Mouse (Mus musculus): ENCODE measurements at regions not wholly inside any gene's neighbourhood (a gene's known extent, or its start where the extent isn't known, plus 50 kb on each side); places are given as distances from the start of the nearest gene placed in this dataset.

DNA sequence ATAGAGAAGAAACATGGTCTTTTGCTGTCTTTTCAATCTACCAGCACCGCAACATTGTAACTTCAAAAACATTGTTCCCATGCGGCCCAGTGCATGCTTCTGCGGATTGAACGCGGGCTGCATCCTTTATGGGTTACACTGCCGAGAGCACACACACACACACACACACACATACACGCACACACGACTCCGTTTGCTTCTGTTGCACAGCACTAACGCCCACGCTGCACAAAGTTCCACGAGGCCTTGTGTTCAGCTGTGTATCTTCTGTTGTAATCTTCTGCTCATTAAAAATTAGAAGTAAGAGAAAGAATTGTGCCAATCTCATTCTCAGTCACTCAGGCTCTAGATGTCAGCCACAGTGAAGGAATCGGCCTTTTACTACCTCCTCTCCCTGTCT is 594.8 kb upstream of the Fbxo33 start:
- TF ChIP-seq CTCF (IDR thresholded peaks at IDR 0.05 in 2 of 3, conservative IDR thresholded peaks at IDR 0.05 in 1 of 3; ENCODE audit: control insufficient read depth in 1 of 3, insufficient read depth in 1 of 3, low read depth in 2 of 3, low read length in 3 of 3, poor library complexity in 1 of 3, severe bottlenecking in 1 of 3) (no peak), TBP (IDR thresholded peaks at IDR 0.05; ENCODE audit: low read depth, low read length) (no peak), TAL1 (IDR thresholded peaks at IDR 0.05; ENCODE audit: low read length) (no peak), POLR2A (IDR thresholded peaks at IDR 0.05; ENCODE audit: control insufficient read depth in 1 of 2, insufficient read depth in 1 of 2, low read depth in 1 of 2, low read length in 2 of 2, poor library complexity in 1 of 2) (no peak), NELFE (IDR thresholded peaks at IDR 0.05; ENCODE audit: low read depth, low read length) (no peak), ELF1 (IDR thresholded peaks at IDR 0.05; ENCODE audit: low read depth, low read length) (no peak), BHLHE40 (IDR thresholded peaks at IDR 0.05; ENCODE audit: borderline replicate concordance, low read depth, low read length) (no peak), MXI1 (IDR thresholded peaks at IDR 0.05; ENCODE audit: low read depth, low read length) (no peak), HCFC1 (IDR thresholded peaks at IDR 0.05; ENCODE audit: low read depth, low read length) (no peak), POLR2AphosphoS5 (IDR thresholded peaks at IDR 0.05; ENCODE audit: borderline replicate concordance, low read depth, low read length) (no peak), ZKSCAN1 (IDR thresholded peaks at IDR 0.05; ENCODE audit: low read depth, low read length) (no peak)

All from MEL (cell line).